Mouse (Mus musculus) midbrain, embryonic 12.5 days (tissue): ENCODE data around the gene Plin5. TPM values are rescaled to one million over a fixed set of nuclear protein-coding genes. Genes with fewer than 3 reads are reported as not detected.
"Not testable (repeated sequence)": the region's sequence is repeated elsewhere in the genome, so short reads cannot be mapped to it uniquely, and the experiment has no call there.

Experiments used
- ATAC-seq: fragments of 200-750 bp; cut with Nextera tagmentation; 2 replicates; pipeline ENCODE4 v1.8.0; 2017; ENCODE audit warnings: low read depth, moderate TSS enrichment, moderate library complexity; ENCODE audit not compliant: low FRiP score
- H3K27ac ChIP-seq: fragments of 300-500 bp; sonication (generic); replicated peaks from 2 replicates; pipeline ENCODE4 v1.5.1; 2016; ENCODE audit warnings: mild to moderate bottlenecking
- H3K27me3 ChIP-seq: fragments of 300-500 bp; sonication (generic); 2 replicates; pipeline ENCODE4 v1.6.1; 2016; ENCODE audit warnings: mild to moderate bottlenecking
- H3K36me3 ChIP-seq: fragments of 300-500 bp; sonication (generic); 2 replicates; pipeline ENCODE4 v1.6.1; 2016
- H3K4me1 ChIP-seq: fragments of 300-500 bp; sonication (generic); 2 replicates; pipeline ENCODE4 v1.6.1; 2016
- H3K4me2 ChIP-seq: fragments of 300-500 bp; sonication (generic); replicated peaks from 2 replicates; pipeline ENCODE4 v1.6.1; 2016; ENCODE audit warnings: mild to moderate bottlenecking, moderate library complexity
- H3K4me3 ChIP-seq: fragments of 300-500 bp; sonication (generic); 2 replicates; pipeline ENCODE4 v1.5.1; 2016; ENCODE audit warnings: mild to moderate bottlenecking
- H3K9ac ChIP-seq: fragments of 300-500 bp; sonication (generic); replicated peaks from 2 replicates; pipeline ENCODE4 v1.6.1; 2016; ENCODE audit warnings: mild to moderate bottlenecking, moderate library complexity
- H3K9me3 ChIP-seq: fragments of 300-500 bp; sonication (generic); 2 replicates; pipeline ENCODE4 v1.6.1; 2016; ENCODE audit warnings: mild to moderate bottlenecking
- WGBS: fragments of 180-500 bp; shearing (Covaris S2); methylation state at CpG from one replicate; pipeline ENCODE4 v1.1.7; 2016; 5-methylcytosine and 5-hydroxymethylcytosine counted together
- polyA plus RNA-seq: library from polyadenylated mRNA; unstranded; fragments of >200 nt; fragmentation: Nextera tagmentation; extraction: Ambion mirVana; gene quantifications from 2 replicates; pipeline ENCODE4 v1.2.1, GENCODE M21; 2016

Plin5 gene
- polyA plus RNA-seq, 1 experiment from 2014 or later: 0.14 TPM

DNA sequence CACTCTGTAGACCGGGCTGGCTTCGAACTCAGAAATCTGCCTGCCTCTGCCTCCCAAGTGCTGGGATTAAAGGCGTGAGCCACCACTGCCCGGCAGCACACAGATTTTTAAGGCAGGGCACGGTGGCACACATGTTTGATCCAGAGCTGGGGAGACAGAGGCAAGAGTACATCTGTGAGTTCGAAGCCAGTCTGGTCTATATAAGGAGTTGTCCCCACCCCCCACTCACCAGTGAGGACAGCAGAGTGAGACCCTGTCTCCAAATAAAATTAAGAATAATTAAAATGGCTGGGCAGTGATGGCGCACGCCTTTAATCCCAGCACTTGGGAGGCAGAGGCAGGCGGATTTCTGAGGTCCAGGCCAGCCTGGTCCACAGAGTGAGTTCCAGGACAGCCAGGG is 39.0 kb downstream of the Plin5 start:
- ATAC-seq, H3K36me3 ChIP-seq, H3K27me3 ChIP-seq, H3K9ac ChIP-seq, H3K9me3 ChIP-seq: not testable (repeated sequence)
- 72% methylated on average over 9 of the region's 9 CpGs for WGBS
- Histone ChIP-seq H3K4me2 (peak overlapping the region; percentile 99), H3K27ac (peak overlapping the region; percentile 39; the same call in 1 of the 2 replicates), H3K4me3 (peak overlapping the region; percentile 94; the same call in 1 of the 2 replicates), H3K4me1 (peaks cover 46% of the 10 kb centered on the region)

- WGBS: 86% methylated on average over 5 of the region's 5 CpGs
- Histone ChIP-seq H3K9ac (no peak overlapping the region), H3K4me1 (peaks cover 45% of the 10 kb centered on the region), H3K4me3 (no peak overlapping the region), H3K9me3 (no peaks in the 10 kb centered on the region), H3K27me3 (no peaks in the 10 kb centered on the region), H3K27ac (no peak overlapping the region), H3K4me2 (no peak overlapping the region), H3K36me3 (peaks cover 3% of the 10 kb centered on the region; the same call in 1 of the 2 replicates)
- no peak for ATAC-seq
Measured at GRCm38 (mm10) chr17:56077523-56077922, 39.9 kb downstream of the Plin5 start.

- Histone ChIP-seq H3K4me3 (peak within 1 kb of the TSS; percentile 54), H3K36me3 (peaks cover 28% of the 10 kb centered on the region), H3K9ac (peak within 1 kb of the TSS; percentile 58), H3K9me3 (no peaks in the 10 kb centered on the region), H3K27ac (peak within 1 kb of the TSS; percentile 83), H3K4me1 (peaks cover 20% of the 10 kb centered on the region; the same call in 1 of the 2 replicates), H3K27me3 (no peaks in the 10 kb centered on the region), H3K4me2 (peak within 1 kb of the TSS; percentile 66)
- ATAC-seq: peak; percentile 50
- WGBS: under 1% methylated on average over 35 of the region's 35 CpGs
Measured at GRCm38 (mm10) chr17:56074827-56075208, 42.6 kb downstream of the Plin5 start, which contains the start of gene Ubxn6. Ubxn6 (minus strand) TSS chr17:56075028.

DNA sequence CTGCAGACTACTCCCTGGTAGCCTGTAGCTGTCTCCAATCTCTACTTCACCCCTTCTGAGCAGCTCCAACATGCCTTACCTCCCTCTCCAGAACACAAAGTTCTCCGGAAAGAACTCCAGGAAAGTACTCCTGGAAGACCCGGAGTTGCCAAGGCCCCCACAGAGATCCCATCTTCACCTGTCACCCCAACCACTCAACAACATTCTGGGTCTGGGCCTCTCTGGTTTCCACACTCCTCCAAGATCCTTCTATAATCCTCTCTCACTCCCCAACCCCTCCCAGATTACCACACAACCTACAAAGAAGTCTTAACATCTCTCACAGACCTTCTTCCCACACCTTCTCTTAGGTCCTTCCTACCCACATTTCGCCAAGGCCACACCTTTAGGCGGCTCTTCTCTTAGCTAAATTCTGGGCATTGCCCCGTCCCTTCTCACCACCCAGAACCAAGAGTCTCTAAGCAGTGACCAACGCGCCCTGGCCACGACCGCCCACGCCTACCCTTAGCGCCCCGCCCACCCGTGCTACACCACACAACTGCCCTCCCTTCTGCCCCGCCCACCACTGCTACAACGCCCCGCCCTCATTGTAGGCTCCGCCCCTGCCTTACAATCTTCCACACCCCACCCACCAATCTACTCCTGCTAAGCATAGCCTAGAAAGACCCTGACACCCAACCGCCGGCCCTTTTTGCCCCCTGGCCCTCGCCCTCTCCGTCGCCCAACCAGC is 43.1 kb downstream of the Plin5 start:
- H3K27me3 ChIP-seq: no peaks in the 10 kb centered on the region
- peak overlapping the region; percentile 83 for H3K27ac ChIP-seq
- H3K36me3 ChIP-seq: peaks cover 33% of the 10 kb centered on the region
- H3K9me3 ChIP-seq: no peaks in the 10 kb centered on the region
- WGBS: 9% methylated on average over 21 of the region's 22 CpGs
- peak; percentile 14 for ATAC-seq
- peak overlapping the region; percentile 54 for H3K4me3 ChIP-seq
- peak overlapping the region; percentile 66 for H3K4me2 ChIP-seq
- H3K9ac ChIP-seq: peak overlapping the region; percentile 58
- peaks cover 20% of the 10 kb centered on the region; the same call in 1 of the 2 replicates for H3K4me1 ChIP-seq

DNA sequence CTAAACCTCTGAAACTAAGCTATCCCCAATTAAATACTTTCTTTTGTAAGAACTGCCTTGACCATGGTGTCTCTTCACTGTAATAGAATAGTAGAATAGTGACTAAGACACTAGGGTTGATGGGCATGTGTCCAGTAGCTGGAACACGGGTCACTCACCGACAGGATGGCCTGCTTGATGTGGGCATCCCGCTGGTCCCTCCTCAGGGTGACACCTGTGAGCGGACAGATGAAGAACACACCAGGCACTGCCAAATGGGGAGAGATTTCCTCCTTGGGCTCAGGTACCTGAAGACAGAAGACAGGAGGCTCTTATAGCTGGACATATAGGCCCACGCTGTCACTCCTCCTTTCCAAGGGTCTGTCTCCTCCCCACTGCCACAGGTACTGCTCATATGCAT is 45.2 kb downstream of the Plin5 start:
- no peak for ATAC-seq
- WGBS: 95% methylated on average over 5 of the region's 5 CpGs
- Histone ChIP-seq H3K4me2 (no peak overlapping the region), H3K27ac (no peak overlapping the region), H3K36me3 (peaks cover 53% of the 10 kb centered on the region), H3K9ac (0 out of 2 replicates have a peak overlapping the region, but pooled peaks have one; percentile 2), H3K9me3 (no peaks in the 10 kb centered on the region), H3K27me3 (no peaks in the 10 kb centered on the region), H3K4me1 (peaks cover 15% of the 10 kb centered on the region; the same call in 1 of the 2 replicates), H3K4me3 (no peak overlapping the region)

GRCm38 (mm10) chr17:56071126-56071525 is 46.3 kb downstream of the Plin5 start:
- Histone ChIP-seq H3K4me3 (no peak overlapping the region), H3K9ac (no peak overlapping the region), H3K4me1 (peaks cover 15% of the 10 kb centered on the region; the same call in 1 of the 2 replicates), H3K9me3 (no peaks in the 10 kb centered on the region), H3K27me3 (no peaks in the 10 kb centered on the region), H3K27ac (no peak overlapping the region), H3K4me2 (no peak overlapping the region), H3K36me3 (peaks cover 65% of the 10 kb centered on the region)
- ATAC-seq: no peak

GRCm38 (mm10) chr17:56069066-56069465 is 48.3 kb downstream of the Plin5 start:
- no peak for ATAC-seq
- Histone ChIP-seq H3K4me1 (peaks cover 5% of the 10 kb centered on the region; the same call in 1 of the 2 replicates), H3K4me2 (no peak overlapping the region), H3K36me3 (peaks cover 85% of the 10 kb centered on the region), H3K27ac (no peak overlapping the region), H3K9ac (no peak overlapping the region), H3K27me3 (no peaks in the 10 kb centered on the region), H3K4me3 (no peak overlapping the region), H3K9me3 (no peaks in the 10 kb centered on the region)
- 97% methylated on average over 14 of the region's 14 CpGs for WGBS

DNA sequence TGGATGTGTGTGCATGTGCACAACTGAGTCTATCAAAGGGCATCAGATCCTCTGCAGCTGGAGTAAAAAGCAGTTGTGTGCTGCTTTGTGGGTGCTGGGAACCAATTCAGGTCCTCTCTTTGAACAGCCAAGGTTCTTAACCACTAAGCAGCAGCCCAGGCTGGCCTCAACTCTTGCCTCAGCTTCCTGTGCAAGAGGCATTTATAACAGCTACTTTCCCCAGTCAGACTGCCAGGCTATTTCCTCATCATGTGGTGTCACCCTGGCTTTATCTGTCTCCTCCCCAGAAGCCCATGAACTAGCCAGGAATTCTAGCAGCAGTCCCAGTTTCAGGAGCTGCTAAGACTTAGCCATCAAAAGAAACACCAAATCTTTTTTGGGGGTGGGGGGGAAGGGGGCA is 50.9 kb downstream of the Plin5 start:
- ATAC-seq: no peak
- no peak overlapping the region for H3K4me2 ChIP-seq
- H3K27me3 ChIP-seq: no peaks in the 10 kb centered on the region
- H3K4me1 ChIP-seq: no peaks in the 10 kb centered on the region
- H3K9me3 ChIP-seq: no peaks in the 10 kb centered on the region
- peaks cover 99% of the 10 kb centered on the region for H3K36me3 ChIP-seq
- H3K9ac ChIP-seq: no peak overlapping the region
- no peak overlapping the region for H3K27ac ChIP-seq
- H3K4me3 ChIP-seq: no peak overlapping the region

GRCm38 (mm10) chr17:56065715-56066114 is 51.7 kb downstream of the Plin5 start:
- H3K36me3 ChIP-seq: peaks cover 98% of the 10 kb centered on the region
- not testable (repeated sequence) for H3K27me3 ChIP-seq, H3K4me3 ChIP-seq, H3K4me1 ChIP-seq, ATAC-seq, H3K9me3 ChIP-seq, H3K27ac ChIP-seq, H3K4me2 ChIP-seq, H3K9ac ChIP-seq
- WGBS: 86% methylated on average over 6 of the region's 6 CpGs

DNA sequence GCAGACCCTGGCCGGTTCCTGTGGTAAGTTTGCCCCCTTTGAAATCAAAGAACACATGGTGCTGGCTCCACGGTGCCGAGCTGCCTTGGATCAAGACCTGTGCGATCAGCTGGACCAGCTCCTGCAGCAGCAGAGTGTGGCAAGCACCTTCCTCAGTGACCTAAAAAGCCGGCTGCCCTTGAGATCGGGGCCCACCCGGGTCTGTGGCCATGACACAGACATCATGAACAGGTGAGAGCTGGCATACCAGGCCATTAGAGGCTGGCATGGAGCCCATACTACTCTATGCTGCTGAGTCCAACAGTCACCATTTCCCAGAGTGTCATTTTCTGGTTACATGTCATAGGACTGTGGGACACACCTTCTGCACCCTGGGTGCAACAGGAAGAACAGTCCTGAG is 55.3 kb downstream of the Plin5 start:
- Histone ChIP-seq H3K36me3 (peaks cover 97% of the 10 kb centered on the region), H3K4me1 (no peaks in the 10 kb centered on the region), H3K9ac (no peak overlapping the region), H3K4me3 (no peak overlapping the region), H3K27ac (no peak overlapping the region), H3K27me3 (no peaks in the 10 kb centered on the region), H3K4me2 (no peak overlapping the region), H3K9me3 (no peaks in the 10 kb centered on the region)
- no peak for ATAC-seq
- 97% methylated on average over 7 of the region's 7 CpGs for WGBS
